Mouse (Mus musculus) urinary bladder, postnatal 14 days (tissue): ENCODE measurements around the gene Slc6a17.

Experiments
- DNase-seq: peaks from one replicate; pipeline ENCODE4 v3.0.0; 2021; ENCODE audit warnings: low spot score

The Slc6a17 gene

DNA sequence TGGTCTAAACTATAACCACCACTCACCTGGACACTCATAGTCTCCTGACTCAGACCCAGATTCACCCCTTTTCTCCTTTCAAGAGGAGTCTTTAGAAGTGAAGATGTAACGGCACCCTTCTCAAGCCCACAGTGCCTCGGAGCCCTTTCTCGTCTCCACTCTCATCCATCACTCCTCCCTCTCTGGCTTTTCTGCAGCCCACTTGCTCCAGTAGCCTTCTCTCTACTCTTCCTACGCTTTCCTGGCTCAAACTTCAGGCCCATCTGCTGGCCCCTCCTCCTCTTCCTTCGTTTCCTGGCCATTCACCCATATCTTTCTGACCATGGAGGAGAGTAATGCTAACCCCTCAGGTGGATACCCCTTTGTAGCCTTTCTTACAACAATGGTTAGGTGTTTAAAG lies 3.1 kb upstream of the Slc6a17 start:
- DNase-seq, result no peak

DNA sequence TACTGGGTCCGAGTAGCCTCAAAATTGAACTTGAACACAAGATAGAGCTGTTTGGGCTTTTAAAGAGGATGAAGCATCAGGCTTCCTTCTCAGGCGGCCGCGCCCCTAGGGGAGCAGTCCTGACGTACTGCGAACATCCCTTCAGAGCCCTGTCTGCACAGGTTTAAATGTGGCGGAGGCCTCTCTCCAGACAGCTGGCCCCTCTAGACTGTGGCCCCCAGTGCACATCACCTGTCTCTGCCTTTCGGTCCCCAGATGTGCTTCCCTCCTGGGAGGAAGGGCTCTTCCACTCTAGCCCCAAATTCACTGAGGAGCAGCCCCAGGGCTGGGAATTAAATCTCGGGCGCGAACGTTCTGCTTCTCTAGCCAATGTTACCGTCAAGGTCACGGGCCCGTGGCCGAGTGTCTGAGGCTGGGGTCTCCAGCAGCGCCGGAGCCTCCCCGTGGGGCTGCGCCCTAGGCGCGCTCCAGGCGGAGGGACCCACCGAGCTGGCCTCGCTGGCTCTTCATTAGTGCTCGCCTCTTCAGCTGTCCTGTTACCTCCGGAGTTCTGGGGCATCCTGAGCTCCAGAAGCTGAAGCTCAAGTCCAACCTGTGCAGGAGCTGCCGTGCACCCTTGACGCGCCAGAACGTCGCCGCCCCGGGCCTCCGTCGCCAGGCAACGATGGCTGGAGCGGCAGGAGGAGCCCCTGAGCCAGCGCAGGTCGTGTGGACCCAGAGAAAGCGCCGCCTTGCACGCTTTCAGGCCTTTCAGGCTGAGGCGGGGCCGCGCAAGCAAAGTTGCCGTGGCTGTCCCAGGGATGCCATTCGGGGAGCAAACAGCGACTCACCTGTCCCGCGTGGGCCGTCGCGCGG lies 815 bp downstream of the Slc6a17 start:
- DNase-seq, result no peak

DNA sequence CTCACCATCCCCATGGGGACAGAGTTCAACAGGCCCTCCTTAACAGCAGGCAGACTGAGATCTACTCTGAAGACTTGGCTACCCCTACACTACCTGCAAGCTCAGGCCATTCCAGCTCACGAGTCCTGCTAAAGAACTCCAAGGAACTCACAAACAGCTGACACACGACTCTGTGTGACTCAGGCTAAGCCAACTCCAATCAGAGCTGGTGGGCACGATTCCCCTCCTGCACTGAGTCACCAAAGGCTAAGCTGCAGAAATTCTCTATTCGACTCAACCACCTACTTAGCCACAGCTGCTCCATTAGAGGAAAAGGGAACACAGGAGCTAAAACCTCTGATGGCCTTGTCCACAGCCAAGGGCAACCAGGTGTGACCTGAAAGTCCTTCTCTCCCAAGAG lies 1.8 kb downstream of the Slc6a17 start:
- DNase-seq, result no peak

DNA sequence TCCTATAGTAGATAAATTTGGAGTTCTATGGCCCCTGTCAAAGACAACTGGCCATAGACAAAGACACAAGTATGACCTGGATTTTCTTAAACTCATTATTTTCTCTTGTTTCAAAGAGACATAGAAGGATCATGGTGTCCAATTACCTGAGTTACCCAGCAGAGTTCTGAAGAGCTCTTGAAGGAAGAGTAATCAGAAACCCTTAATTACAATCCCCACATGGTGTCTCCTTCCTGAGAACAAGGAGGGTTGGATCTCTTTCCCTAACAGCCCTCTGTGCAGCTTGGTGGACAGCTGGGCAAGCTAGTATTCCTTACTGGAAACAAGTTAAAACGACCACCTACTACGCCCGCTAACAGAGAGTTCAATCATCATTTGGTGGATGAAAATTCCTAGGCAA lies 6.4 kb downstream of the Slc6a17 start:
- no peak for DNase-seq

DNA sequence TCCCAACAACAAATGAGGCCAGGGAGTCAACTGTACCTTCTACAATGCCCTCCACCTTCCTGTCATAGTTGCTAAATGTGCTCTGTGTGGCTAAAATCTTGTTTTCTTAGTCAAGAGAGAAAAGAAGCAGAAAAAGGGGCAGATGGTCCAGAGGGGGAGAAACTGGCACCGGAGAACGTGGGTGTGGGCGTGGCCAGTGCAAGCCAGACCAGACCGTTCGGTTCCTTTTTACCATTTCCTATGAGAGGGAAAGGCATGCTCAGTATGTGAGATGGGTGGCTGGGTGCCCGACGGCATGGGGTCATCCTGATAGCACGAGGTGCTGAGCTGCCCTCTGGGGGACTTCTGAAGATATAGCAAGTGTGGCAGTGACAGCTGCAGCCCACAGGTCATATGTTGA lies 9.1 kb downstream of the Slc6a17 start:
- DNase-seq, result no peak

DNA sequence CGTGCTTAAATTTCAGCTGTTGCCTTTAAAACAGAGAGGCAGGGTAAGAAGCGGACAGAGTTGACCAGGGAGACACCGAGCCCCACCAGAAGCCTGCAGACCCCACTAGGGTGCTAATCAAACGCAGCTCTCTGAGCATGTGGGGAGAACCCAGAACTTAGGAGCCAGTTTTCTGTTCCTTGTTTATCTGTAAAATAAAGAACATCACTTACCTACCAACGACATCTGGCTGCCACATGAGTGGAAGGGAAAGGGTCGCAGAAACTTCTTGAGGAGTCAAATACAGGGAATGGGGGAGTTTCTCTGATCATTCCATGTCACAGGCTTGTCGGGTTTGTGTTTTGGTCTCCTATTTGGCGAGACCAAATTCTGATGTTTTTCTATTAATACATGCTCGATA lies 9.9 kb downstream of the Slc6a17 start:
- DNase-seq, result no peak

DNA sequence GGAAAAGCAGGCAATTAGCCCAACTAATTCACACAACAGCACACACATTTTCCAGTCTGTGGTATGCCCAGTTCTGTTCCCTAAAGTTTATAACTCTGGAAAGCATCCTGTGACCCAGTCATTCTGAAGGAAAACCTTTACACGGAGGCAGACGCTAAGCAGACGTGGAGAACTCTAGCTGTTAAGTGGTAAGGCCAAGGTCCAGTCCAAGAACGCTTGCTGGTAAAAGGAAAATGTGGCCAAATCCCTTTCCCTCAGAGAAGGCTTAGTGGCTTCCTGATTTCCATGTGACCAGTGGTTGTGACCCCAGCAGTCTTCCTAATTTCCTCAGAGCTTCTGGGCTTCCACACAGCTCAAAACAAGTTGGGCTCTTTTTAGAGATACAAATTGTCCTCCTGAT lies 11.3 kb downstream of the Slc6a17 start:
- no peak for DNase-seq

DNA sequence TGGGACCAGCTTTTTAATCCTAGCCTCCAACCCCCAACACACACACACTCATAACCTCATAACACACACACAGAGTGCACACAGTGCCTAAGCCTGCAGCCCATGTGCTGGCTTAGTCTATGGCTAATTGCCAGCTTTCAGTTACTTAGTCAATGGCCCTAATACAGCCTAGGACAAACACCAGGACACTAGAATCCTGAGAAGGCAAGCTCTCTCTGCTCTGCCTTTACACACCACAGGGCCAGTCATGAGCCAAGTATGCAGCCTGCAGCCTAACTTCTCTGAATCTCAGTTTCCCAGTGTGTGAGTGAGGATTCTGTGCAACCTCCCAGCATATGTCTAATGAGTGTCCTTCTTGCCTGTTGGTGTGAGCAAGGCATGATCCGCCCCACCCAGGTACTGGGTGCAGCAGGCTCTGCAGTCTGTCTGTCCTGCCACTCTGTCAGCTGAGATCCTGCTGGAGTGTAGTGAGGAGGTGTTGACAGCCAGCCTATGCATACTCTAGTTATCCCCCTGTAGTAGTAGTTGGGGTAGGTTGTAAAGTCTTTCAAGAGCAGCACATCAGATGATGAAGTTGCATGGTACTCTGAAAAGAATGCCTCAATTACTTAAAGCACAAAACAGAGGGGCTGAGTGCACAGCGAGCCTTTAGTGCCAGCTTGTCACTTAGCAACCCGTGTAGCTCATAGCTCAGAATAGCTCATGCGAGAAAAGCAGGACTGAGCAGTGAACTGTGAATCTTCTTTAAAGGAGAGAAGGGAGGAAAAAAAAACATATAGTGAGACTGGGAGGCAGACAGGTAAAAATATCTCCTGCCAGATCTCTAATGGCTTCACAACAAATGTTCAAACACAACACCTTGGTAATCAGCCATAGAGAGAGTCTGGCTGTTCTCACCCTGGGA lies 12.1 kb downstream of the Slc6a17 start:
- no peak for DNase-seq

DNA sequence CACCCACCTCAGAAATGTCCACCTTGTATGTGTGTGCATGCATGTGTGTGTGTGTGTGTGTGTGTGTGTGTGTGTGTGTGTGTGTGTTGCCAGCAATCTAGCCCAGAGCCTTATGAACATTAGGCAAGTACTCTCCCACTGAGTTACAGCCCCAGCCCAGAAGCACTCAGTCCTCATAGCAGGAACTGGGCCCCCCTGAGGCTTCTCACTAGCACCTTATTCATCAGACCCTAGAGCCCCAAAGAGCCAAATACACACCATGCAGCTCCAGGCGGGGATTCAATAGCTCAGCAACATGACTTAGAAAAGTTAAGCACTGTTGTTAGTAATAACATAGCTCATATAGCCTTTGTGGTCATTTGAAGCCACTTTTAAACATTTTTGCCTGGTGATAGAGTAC lies 13.3 kb downstream of the Slc6a17 start:
- DNase-seq, result no peak

DNA sequence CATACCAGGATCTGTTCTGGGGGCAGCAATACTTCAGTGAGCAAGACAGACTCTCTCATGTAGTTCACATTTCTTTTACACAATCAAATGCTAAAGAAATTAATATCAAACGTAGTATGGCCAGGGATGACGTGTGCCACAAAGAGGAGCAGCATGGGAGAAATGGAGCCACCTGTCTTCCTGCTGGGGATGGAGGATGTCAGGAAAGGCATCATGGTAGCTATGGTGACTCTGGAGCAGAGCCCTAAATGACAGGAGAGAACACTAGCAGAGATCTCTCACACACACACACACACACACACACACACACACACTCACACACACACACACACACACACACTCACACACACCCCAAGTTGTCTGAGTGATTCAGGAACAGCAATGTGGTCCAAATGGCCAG lies 14.1 kb downstream of the Slc6a17 start:
- DNase-seq, result no peak

DNA sequence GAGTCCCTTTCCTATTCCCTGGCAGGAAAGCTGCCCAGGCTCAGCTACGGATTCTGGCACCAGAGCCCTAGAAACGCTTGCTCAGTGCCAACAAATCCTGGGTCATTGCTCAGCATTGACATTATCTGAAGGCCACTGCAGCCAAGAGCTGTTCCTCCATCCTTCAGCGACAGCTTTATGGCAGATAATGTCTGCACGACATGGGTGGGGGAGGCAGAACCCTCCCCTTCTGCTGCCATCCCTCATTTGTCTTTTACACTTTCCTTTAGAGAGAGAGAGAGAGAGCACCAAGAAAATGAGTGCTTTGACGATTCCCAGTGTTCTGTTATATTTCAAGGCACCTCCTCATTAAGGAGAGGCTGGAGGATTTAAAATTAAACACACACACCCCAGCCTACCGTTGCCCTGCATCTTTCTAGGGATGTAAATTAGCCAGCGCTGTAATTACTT lies 16.1 kb downstream of the Slc6a17 start:
- no peak for DNase-seq

DNA sequence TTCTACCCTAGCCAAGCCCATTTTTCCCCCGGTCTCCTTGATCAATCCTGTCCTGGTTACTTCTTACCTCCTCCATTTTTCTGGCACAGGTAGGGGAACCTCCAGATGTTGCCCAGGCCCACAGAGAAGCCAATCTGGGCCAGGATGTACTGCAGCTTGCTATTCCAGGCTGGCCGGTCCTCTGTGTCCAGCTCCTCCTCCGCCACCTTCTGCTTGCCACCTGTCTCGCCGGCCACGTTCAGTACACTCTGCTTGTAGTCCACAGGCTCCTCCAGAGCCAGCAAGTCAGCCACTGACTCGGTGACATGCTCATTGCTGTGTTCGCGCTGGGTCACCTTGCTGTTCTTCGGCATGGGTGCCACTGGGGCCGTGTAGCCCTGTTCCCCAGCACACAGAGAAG lies 17.5 kb downstream of the Slc6a17 start:
- DNase-seq, result no peak

DNA sequence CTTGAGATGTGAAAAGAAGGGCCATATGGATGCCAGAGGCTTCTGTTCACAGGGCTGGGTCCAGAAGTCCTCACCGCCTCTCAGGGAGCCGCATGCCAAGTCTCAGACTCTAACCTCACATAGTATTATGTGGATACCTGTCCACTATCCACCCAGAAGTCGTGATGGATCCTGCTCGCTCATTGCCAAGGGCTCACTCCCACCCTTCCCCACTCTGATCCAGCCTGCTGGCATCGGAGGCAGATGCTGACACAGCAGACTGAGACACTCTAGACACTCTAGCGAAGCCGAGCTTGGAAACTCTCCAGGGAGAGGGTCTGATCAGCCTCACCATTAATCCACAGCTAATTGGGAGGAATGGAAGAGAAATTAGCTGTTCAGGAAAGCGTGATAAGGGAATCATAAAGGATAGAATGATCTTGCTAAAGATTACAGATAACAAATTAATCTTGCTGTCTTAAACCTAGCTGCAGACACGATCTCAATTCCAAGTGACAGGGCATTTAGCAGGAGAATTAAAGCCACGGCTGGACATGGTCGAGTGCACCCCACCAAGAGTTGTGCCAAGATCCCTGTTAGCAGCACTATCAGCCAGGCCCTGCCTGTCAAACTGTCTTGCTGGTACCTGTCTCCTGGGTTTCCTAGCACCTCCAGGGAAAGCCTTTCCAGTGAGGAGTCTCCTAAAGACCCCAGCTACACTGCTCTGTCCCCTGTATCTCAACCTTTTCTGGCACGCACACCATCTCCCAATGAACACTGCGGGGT lies 21.6 kb downstream of the Slc6a17 start:
- no peak for DNase-seq

DNA sequence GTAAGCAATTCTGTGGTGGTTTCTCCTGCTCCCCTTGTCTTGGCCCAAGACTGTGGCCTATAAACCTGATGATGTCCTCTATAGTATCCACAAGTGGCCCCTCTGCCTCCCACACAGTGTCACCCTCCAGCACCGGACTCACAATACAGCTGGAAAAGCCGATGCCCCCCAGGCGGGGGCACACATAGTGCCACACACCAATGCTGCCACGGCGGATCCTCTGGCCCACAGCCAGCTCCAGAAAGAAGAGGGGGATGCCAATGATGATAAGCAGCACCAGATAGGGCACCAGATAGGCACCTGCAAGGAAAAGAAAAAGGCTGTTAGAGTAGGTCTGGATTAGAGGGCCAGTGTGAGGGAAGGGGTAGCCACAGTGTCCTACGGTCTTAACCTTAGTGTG lies 22.3 kb downstream of the Slc6a17 start:
- no peak for DNase-seq

DNA sequence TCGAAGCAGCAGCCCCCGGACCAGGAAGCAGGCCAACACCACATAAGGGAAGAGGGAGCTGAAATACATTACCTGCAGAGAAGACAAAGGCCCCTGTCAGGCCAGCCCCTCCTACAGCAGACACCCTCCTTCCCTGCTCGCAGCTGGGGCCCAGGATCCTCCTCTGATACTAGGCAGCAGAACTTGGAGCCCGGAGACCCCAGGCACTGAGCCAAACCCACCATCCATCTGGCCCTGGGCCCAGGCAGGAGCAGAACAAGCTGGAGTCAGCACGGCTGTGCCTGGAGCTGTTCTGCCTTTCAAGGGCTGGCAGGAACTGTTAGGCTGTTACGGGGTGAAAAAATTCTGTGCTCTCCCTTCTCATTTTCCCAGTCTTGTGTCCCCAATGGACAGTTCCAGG lies 26.4 kb downstream of the Slc6a17 start:
- DNase-seq, result peak; percentile 48

DNA sequence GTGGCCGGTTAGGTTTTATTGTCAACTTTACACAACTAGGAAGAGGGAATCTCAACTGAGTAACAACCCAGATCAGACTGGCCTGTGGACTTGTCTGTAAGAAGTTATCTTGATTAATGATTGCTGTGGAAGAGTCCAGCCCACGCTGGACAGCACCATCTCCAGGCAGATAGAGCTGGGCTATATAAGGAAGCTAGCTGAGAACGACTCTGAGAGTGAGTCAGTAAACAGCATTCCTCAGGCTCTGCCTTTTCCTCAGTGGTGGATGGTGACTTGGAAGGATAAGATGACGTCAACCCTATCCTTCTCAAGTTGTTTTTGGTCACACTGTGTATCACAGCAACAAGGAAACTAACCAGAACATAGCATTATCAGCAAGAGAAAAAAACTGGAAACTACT lies 29.2 kb downstream of the Slc6a17 start:
- no peak for DNase-seq

DNA sequence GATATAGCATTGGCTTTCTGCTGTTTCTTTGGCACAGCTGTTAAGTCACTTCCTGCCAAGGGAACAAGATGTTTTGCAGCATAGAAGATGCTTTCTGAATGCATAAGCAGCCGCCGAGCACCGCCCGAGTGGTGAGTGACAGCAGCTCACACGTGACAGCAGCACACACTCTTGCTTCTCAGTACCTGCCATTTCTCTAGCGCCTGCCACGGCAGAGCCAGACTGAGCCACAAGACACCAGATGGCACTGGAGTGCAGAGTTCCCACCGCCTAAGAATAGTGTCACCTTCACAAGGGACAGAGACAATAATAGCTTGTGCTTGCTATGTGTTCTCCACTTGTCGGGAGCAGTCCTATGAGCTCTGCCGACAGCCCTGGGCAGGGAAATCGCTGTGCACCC lies 34.5 kb downstream of the Slc6a17 start:
- no peak for DNase-seq

DNA sequence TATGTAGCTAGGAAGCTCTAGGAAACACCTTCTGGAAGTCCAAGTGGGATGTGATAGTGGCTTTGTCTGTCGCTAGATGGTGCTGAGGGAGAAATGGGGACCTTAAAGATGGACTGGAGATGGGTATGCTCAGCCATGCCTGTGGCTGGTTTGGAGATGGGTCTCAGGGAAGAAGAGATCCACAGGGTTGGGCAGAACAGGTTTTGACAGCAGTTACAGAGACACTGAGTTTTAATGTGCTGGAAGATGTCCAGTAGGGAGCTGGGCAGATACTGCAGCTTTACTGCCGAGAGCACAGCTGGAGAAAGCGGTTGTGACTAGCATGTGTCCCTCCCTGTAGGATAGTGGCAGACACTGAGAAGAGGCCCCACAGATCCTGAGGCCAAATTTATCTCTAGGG lies 37.2 kb downstream of the Slc6a17 start:
- DNase-seq, result no peak

DNA sequence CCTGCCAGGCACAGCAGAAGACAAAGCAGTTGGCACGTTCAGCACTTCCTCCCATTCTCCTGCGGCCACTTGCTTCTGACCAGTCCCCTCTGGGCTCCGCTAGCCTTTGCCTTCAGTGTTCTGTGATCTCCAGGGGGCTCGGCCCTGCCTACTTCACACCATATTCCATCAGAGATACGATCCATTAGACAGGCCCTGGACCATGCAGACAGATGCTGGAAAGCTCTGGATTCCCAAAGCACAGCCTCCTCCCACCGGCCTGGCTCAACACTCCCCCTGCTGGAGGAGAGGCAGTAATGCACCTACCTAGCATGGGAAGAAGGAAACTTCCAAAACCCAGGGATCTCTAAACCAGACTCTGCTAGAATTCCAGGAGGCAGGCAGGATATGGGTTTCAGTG lies 45.6 kb downstream of the Slc6a17 start:
- no peak for DNase-seq

DNA sequence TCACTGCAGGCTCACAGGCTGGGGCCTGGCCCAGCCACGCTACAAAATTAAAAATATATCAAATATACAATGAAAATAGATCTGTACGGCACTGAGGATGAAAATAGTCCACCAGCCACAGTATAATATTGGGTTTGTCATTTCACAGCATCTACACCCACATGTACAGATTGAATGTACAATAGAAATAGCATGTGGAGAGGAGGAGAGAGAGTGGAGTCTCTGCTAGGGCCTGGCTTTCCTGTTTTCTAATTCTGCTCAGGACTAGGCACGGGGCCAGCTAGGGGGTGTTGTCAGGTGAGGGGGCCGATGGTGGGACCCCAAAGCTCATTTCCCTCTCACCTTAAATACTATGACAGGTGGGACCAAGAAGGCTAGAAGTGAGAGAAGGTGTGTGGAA lies 48.8 kb downstream of the Slc6a17 start:
- no peak for DNase-seq

DNA sequence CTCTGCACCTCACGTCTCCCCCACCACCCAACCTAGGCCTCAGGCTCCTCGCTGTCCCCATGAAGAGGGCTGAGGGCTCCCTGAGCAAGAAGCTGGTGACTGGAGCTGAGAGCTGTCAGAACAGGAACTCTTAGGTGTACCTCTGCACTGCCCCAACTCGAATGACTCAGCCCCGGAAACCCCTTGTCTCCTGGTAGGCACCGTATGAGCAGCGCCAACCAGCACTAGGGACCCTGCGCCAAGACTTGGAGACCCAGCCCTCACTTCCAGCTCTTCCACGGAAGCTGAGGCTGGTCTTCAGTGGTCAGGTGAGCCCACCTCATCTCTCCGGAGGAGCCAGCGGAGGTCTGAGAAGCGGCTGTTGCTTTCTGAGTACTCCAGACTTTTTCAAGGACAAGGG lies 49.7 kb downstream of the Slc6a17 start:
- DNase-seq, result no peak

DNA sequence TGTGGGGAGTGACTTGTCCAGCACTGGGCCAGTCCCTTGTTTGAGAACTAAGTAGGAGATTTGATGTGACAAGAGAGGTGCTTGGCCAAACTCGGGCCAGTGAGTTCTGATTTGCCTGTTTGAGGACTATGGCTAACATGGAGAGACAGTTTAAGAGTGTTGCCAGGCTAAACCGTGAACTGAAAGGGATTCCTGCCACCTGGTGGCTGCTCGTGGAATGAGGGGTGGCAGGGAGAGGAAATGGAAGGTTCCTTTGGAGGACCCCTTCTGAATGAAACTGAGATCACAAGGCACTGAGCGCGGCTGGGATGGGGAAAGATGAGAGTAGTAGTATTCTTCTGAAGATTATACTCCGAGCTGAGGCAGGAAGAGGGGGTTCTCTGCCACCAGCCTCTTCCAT lies 51.2 kb downstream of the Slc6a17 start:
- peak; percentile 69 for DNase-seq

DNA sequence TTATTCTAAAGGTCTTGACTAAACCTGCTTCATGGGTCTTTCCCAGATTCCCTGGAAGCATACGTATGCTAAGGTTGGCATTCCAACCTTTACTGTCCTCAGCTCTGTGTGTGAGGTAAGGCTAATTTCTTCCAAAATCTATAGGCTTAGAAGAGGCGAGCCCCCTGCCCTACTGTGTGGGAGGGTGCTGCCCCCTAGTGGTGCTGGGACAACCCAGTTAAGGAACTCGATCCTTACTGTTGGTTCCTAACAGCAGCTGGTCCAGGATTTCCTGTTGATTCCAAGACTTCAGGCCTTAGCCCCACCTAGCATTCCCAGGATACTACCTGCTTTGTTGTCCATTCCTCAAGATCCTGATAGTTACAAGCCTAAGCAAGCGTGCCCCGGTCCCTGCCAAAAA lies 55.7 kb downstream of the Slc6a17 start:
- peak; percentile 79 for DNase-seq
